8 mouse cellular contexts compared by ENCODE assay signal in the genomic region with DNA sequence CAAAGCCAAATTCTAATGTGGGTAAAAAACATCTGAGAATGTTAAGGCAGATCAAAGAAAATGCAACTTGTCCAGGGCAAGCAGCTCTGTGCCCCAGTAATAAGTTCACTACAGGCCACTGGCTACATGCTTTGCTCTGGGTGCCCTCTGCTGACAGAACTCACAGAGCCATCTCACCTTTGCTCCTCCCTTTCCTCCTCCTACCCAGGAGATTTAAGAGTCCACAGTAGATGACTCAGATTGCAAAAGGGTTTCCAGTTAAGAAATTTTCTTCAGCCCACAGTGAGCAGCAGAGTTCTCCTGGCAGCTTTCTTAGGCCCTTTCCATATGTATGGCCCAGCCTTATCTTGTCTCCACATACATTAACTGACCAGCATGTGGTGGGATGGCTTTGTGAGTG.
DNase-seq lines count a peak whose midpoint lies in the region; ATAC-seq and TF ChIP-seq lines count a peak whose summit lies in the region.

No protein-coding gene starts in this region.

- TF ChIP-seq POLR2A in ES-Bruce4 (IDR thresholded peaks at IDR 0.05; ENCODE audit: insufficient read depth, low read length), result no peak

- H3K4me2 ChIP-seq in intestine, postnatal 0 days (replicated peaks; ENCODE audit: low read depth), result no peak overlapping the region
- H3K4me2 ChIP-seq in lung, embryonic 16.5 days (ENCODE audit: low read depth, low read length), result no peak overlapping the region
- H3K4me2 ChIP-seq in midbrain, embryonic 16.5 days (ENCODE audit: low read length), result no peak overlapping the region

- intact Hi-C loops in left cerebral cortex, postnatal 36 days (cut with DNase I), result no loop called here

- peaks cover 9% of the 10 kb centered on the region for H3K4me1 ChIP-seq in ES-Bruce4 (ENCODE audit: control insufficient read depth, insufficient read depth, low read length)
- 0 out of 2 replicates have a peak, but pooled peaks cover 10% of the 10 kb centered on the region for H3K4me1 ChIP-seq in intestine, postnatal 0 days (replicated peaks; ENCODE audit: control insufficient read depth, insufficient read depth, low read length)
- peaks cover 24% of the 10 kb centered on the region for H3K4me1 ChIP-seq in lung, embryonic 16.5 days (replicated peaks; ENCODE audit: control insufficient read depth, insufficient read depth, low read length)
- peaks cover 8% of the 10 kb centered on the region for H3K4me1 ChIP-seq in midbrain, embryonic 16.5 days (ENCODE audit: control insufficient read depth, insufficient read depth, low read length)

- H3K4me3 ChIP-seq in ES-Bruce4 (ENCODE audit: low read depth, low read length), result no peak overlapping the region
- no peak overlapping the region for H3K4me3 ChIP-seq in intestine, postnatal 0 days (ENCODE audit: low read depth, low read length)
- H3K4me3 ChIP-seq in lung, embryonic 16.5 days (ENCODE audit: low read length), result no peak overlapping the region
- no peak overlapping the region for H3K4me3 ChIP-seq in midbrain, embryonic 16.5 days (ENCODE audit: low read depth, low read length)

- H3K9ac ChIP-seq in ES-Bruce4 (ENCODE audit: low read depth, poor library complexity, severe bottlenecking), result no peak overlapping the region
- no peak overlapping the region for H3K9ac ChIP-seq in intestine, postnatal 0 days (ENCODE audit: low read depth, low read length)
- no peak overlapping the region for H3K9ac ChIP-seq in lung, embryonic 16.5 days (ENCODE audit: low read length)
- H3K9ac ChIP-seq in midbrain, embryonic 16.5 days (ENCODE audit: low read depth, low read length), result no peak overlapping the region

- no peak for TF ChIP-seq EP300 in ES-Bruce4 (IDR thresholded peaks at IDR 0.05; ENCODE audit: insufficient read depth, low read depth, low read length)

- DNase-seq in 416B (ENCODE audit: low read depth), result peak; percentile 68
- peak; percentile 49 for DNase-seq in cerebellum, adult 9-11 months
- DNase-seq in natural killer cell, adult 2 months (ENCODE audit: low spot score in 2 of 2), result no peak
- DNase-seq in left cerebral cortex, postnatal 36 days (ENCODE audit: low spot score in 2 of 2), result no peak

- peak overlapping the region; percentile 37; the same call in 1 of the 2 replicates for H3K27ac ChIP-seq in ES-Bruce4 (ENCODE audit: insufficient read depth, low read length)
- H3K27ac ChIP-seq in intestine, postnatal 0 days (ENCODE audit: low read depth, low read length), result no peak overlapping the region
- H3K27ac ChIP-seq in lung, embryonic 16.5 days (ENCODE audit: low read length), result 0 out of 2 replicates have a peak overlapping the region, but pooled peaks have one; percentile 4
- no peak overlapping the region for H3K27ac ChIP-seq in midbrain, embryonic 16.5 days (ENCODE audit: low read length)

- H3K27me3 ChIP-seq in ES-Bruce4 (ENCODE audit: control insufficient read depth, insufficient read depth, low read length, poor library complexity, severe bottlenecking), result no peaks in the 10 kb centered on the region
- H3K27me3 ChIP-seq in intestine, postnatal 0 days (replicated peaks; ENCODE audit: control insufficient read depth, insufficient read depth, low read length), result no peaks in the 10 kb centered on the region
- H3K27me3 ChIP-seq in lung, embryonic 16.5 days (ENCODE audit: control insufficient read depth, insufficient read depth, low read depth, low read length), result no peaks in the 10 kb centered on the region
- H3K27me3 ChIP-seq in midbrain, embryonic 16.5 days (ENCODE audit: control insufficient read depth, insufficient read depth, low read depth, low read length), result no peaks in the 10 kb centered on the region

- H3K9me3 ChIP-seq in ES-Bruce4 (replicated peaks; ENCODE audit: control insufficient read depth, insufficient read depth, low read length, poor library complexity, severe bottlenecking), result no peaks in the 10 kb centered on the region
- no peaks in the 10 kb centered on the region for H3K9me3 ChIP-seq in intestine, postnatal 0 days (ENCODE audit: control insufficient read depth)
- no peaks in the 10 kb centered on the region for H3K9me3 ChIP-seq in lung, embryonic 16.5 days (ENCODE audit: control insufficient read depth, low read length)
- H3K9me3 ChIP-seq in midbrain, embryonic 16.5 days (replicated peaks; ENCODE audit: control insufficient read depth, low read length, poor library complexity, severe bottlenecking), result no peaks in the 10 kb centered on the region

- peak; percentile 66; the same call in 1 of the 2 replicates for ATAC-seq in intestine, postnatal 0 days
- peak; percentile 71 for ATAC-seq in lung, embryonic 16.5 days (ENCODE audit: low read depth)
- ATAC-seq in midbrain, embryonic 16.5 days, result no peak

- TF ChIP-seq CTCF in ES-Bruce4 (IDR thresholded peaks at IDR 0.05; ENCODE audit: low read depth, low read length), result peak; percentile 65
- peak; percentile 86 for TF ChIP-seq CTCF in intestine, postnatal 0 days (IDR thresholded peaks at IDR 0.05; ENCODE audit: low read depth)

- H3K36me3 ChIP-seq in ES-Bruce4 (ENCODE audit: control insufficient read depth, insufficient read depth, low read length, poor library complexity, severe bottlenecking), result no peaks in the 10 kb centered on the region
- H3K36me3 ChIP-seq in intestine, postnatal 0 days (ENCODE audit: control insufficient read depth, insufficient read depth), result peaks cover 4% of the 10 kb centered on the region; the same call in 1 of the 2 replicates
- H3K36me3 ChIP-seq in lung, embryonic 16.5 days (ENCODE audit: control insufficient read depth, insufficient read depth, low read length), result no peaks in the 10 kb centered on the region
- H3K36me3 ChIP-seq in midbrain, embryonic 16.5 days (ENCODE audit: control insufficient read depth, insufficient read depth, low read length), result no peaks in the 10 kb centered on the region

Comparison
In these comparisons a context has a peak if more than half of its experiments do, and no peak if none do; other contexts are left out.
1. DNase-seq: peak in 416B (single experiment) and cerebellum, adult 9-11 months (single experiment); none in natural killer cell, adult 2 months (0 of 2) and left cerebral cortex, postnatal 36 days (0 of 2).
2. H3K27ac ChIP-seq: peak in ES-Bruce4 (single experiment) and lung, embryonic 16.5 days (single experiment); none in intestine, postnatal 0 days (single experiment) and midbrain, embryonic 16.5 days (single experiment).